Mouse (Mus musculus) G1E (cell line): Measurements from ENCODE around the gene Zdhhc12.

ENCODE experiments used
- CTCF ChIP-seq: IDR thresholded peaks from 2 replicates; pipeline ENCODE4 v1.5.1; 2012; ENCODE audit warnings: low read depth, low read length, inconsistent platforms, mixed read lengths
- GATA1 ChIP-seq: IDR thresholded peaks from 2 replicates; pipeline ENCODE4 v1.6.1; 2012; ENCODE audit warnings: borderline replicate concordance, low read length, inconsistent platforms, mixed read lengths
- TAL1 ChIP-seq: conservative IDR thresholded peaks from 2 replicates; pipeline ENCODE4 v1.6.1; 2012; ENCODE audit warnings: low read depth, low read length, inconsistent platforms, mixed read lengths

- no peak for TF ChIP-seq TAL1
- peak; percentile 57 for TF ChIP-seq CTCF
- TF ChIP-seq GATA1: no peak
Measured at GRCm38 (mm10) chr2:30095882-30096527, 2.6 kb upstream of the Zdhhc12 start.
